Mouse (Mus musculus): ENCODE results near the gene Sept5.

The Sept5 gene

GRCm38 (mm10) chr16:18632816-18633215 lies 3.1 kb upstream of the Sept5 start:
- no peak for DNase-seq (ENCODE audit: low read depth, low spot score)

GRCm38 (mm10) chr16:18632059-18632458 lies 2.3 kb upstream of the Sept5 start:
- DNase-seq (ENCODE audit: low read depth, low spot score), result no peak

- no peak for DNase-seq (ENCODE audit: low read depth, low spot score)
These were observed 1.4 kb upstream of the Sept5 start for GRCm38 (mm10) chr16:18631141-18631540.

GRCm38 (mm10) chr16:18630291-18630690 lies 537 bp upstream of the Sept5 start:
- DNase-seq (ENCODE audit: low read depth, low spot score), result no peak

GRCm38 (mm10) chr16:18628948-18629340 lies 810 bp downstream of the Sept5 start:
- no peak for DNase-seq (ENCODE audit: low read depth, low spot score)

GRCm38 (mm10) chr16:18628206-18628947 lies 1.4 kb downstream of the Sept5 start:
- DNase-seq (ENCODE audit: low read depth, low spot score), result no peak

GRCm38 (mm10) chr16:18627163-18627562 lies 2.6 kb downstream of the Sept5 start:
- no peak for DNase-seq (ENCODE audit: low read depth, low spot score)

- no peak for DNase-seq (ENCODE audit: low read depth, low spot score)
These were observed 3.3 kb downstream of the Sept5 start, which contains the start of gene Gm49601 for GRCm38 (mm10) chr16:18626376-18626878. Gene Gm49601 (minus strand): TSS chr16:18626427.

GRCm38 (mm10) chr16:18625791-18626311 lies 3.9 kb downstream of the Sept5 start:
- DNase-seq (ENCODE audit: low read depth, low spot score), result no peak

- DNase-seq (ENCODE audit: low read depth, low spot score), result no peak
These were observed 4.7 kb downstream of the Sept5 start for GRCm38 (mm10) chr16:18625097-18625496.

- no peak for DNase-seq (ENCODE audit: low read depth, low spot score)
These were observed 5.1 kb downstream of the Sept5 start for GRCm38 (mm10) chr16:18624641-18625040.

GRCm38 (mm10) chr16:18623751-18624540 lies 5.8 kb downstream of the Sept5 start:
- no peak for DNase-seq (ENCODE audit: low read depth, low spot score)

- no peak for DNase-seq (ENCODE audit: low read depth, low spot score)
These were observed 6.6 kb downstream of the Sept5 start for GRCm38 (mm10) chr16:18622916-18623750.

- DNase-seq (ENCODE audit: low read depth, low spot score), result no peak
These were observed 7.7 kb downstream of the Sept5 start, which contains the start of gene Gp1bb for GRCm38 (mm10) chr16:18622019-18622418. Gene Gp1bb (minus strand): TSS chr16:18622403.

GRCm38 (mm10) chr16:18621362-18622001 lies 8.3 kb downstream of the Sept5 start:
- no peak for DNase-seq (ENCODE audit: low read depth, low spot score)

GRCm38 (mm10) chr16:18620601-18621361 lies 9.0 kb downstream of the Sept5 start:
- no peak for DNase-seq (ENCODE audit: low read depth, low spot score)

- no peak for DNase-seq (ENCODE audit: low read depth, low spot score)
These were observed 9.6 kb downstream of the Sept5 start for GRCm38 (mm10) chr16:18620201-18620600.

GRCm38 (mm10) chr16:18619110-18619509 lies 10.6 kb downstream of the Sept5 start:
- DNase-seq (ENCODE audit: low read depth, low spot score), result no peak

GRCm38 (mm10) chr16:18618297-18618696 lies 11.5 kb downstream of the Sept5 start:
- no peak for DNase-seq (ENCODE audit: low read depth, low spot score)
